Mouse (Mus musculus) midbrain, embryonic 12.5 days (tissue): Measurements from ENCODE around the gene Tie1. TPM values are rescaled to one million over a fixed set of nuclear protein-coding genes. Genes with fewer than 3 reads are reported as not detected.
"Not testable (repeated sequence)": the region's sequence is repeated elsewhere in the genome, so short reads cannot be mapped to it uniquely, and the experiment has no call there.

Source experiments
- ATAC-seq: fragments of 200-750 bp; cut with Nextera tagmentation; 2 replicates; pipeline ENCODE4 v1.8.0; 2017; ENCODE audit warnings: low read depth, moderate TSS enrichment, moderate library complexity; ENCODE audit not compliant: low FRiP score
- H3K27ac ChIP-seq: fragments of 300-500 bp; sonication (generic); replicated peaks from 2 replicates; pipeline ENCODE4 v1.5.1; 2016; ENCODE audit warnings: mild to moderate bottlenecking
- H3K27me3 ChIP-seq: fragments of 300-500 bp; sonication (generic); 2 replicates; pipeline ENCODE4 v1.6.1; 2016; ENCODE audit warnings: mild to moderate bottlenecking
- H3K36me3 ChIP-seq: fragments of 300-500 bp; sonication (generic); 2 replicates; pipeline ENCODE4 v1.6.1; 2016
- H3K4me1 ChIP-seq: fragments of 300-500 bp; sonication (generic); 2 replicates; pipeline ENCODE4 v1.6.1; 2016
- H3K4me2 ChIP-seq: fragments of 300-500 bp; sonication (generic); replicated peaks from 2 replicates; pipeline ENCODE4 v1.6.1; 2016; ENCODE audit warnings: mild to moderate bottlenecking, moderate library complexity
- H3K4me3 ChIP-seq: fragments of 300-500 bp; sonication (generic); 2 replicates; pipeline ENCODE4 v1.5.1; 2016; ENCODE audit warnings: mild to moderate bottlenecking
- H3K9ac ChIP-seq: fragments of 300-500 bp; sonication (generic); replicated peaks from 2 replicates; pipeline ENCODE4 v1.6.1; 2016; ENCODE audit warnings: mild to moderate bottlenecking, moderate library complexity
- H3K9me3 ChIP-seq: fragments of 300-500 bp; sonication (generic); 2 replicates; pipeline ENCODE4 v1.6.1; 2016; ENCODE audit warnings: mild to moderate bottlenecking
- whole genome bisulfite sequencing: fragments of 180-500 bp; shearing (Covaris S2); methylation state at CpG from one replicate; pipeline ENCODE4 v1.1.7; 2016; 5-methylcytosine and 5-hydroxymethylcytosine counted together
- polyA plus RNA-seq: library from polyadenylated mRNA; unstranded; fragments of >200 nt; fragmentation: Nextera tagmentation; extraction: Ambion mirVana; gene quantifications from 2 replicates; pipeline ENCODE4 v1.2.1, GENCODE M21; 2016

Gene Tie1
- polyA plus RNA-seq, 1 experiment from 2014 or later, result 21.0 TPM

DNA sequence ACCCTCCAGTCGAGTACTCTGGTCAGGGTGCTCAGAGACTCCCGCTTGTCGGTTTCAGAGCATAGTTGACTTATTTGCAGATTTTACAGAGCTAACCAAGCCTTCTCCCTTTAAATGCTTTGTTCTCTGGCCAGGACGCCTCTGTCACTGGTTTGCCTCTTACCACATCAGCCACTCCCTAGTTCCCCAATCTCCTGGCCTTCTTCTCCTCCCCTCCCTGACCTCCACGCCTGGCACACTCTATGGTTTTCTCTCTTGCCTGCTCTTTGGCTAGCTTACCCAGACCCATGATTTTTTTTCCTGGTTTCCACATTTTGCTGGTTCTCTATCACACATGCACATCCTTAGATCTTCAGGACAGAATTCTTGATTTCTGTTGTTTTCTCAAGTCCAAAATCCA lies 28.3 kb upstream of the Tie1 start:
- no peaks in the 10 kb centered on the region for H3K36me3 ChIP-seq
- H3K9ac ChIP-seq, result no peak overlapping the region
- ATAC-seq, result no peak
- peaks cover 12% of the 10 kb centered on the region; the same call in 1 of the 2 replicates for H3K27me3 ChIP-seq
- H3K4me3 ChIP-seq, result no peak overlapping the region
- H3K4me1 ChIP-seq, result peaks cover 13% of the 10 kb centered on the region
- no peaks in the 10 kb centered on the region for H3K9me3 ChIP-seq
- no peak overlapping the region for H3K27ac ChIP-seq
- no peak overlapping the region for H3K4me2 ChIP-seq
- WGBS, result 72% methylated on average over 5 of the region's 5 CpGs

GRCm38 (mm10) chr4:118517497-118518146 lies 27.8 kb upstream of the Tie1 start:
- H3K4me1 ChIP-seq, result peaks cover 13% of the 10 kb centered on the region
- H3K9ac ChIP-seq, result no peak overlapping the region; the same call in 1 of the 2 replicates
- peak; percentile 52; the same call in 1 of the 2 replicates for ATAC-seq
- H3K27me3 ChIP-seq, result peaks cover 12% of the 10 kb centered on the region; the same call in 1 of the 2 replicates
- H3K36me3 ChIP-seq, result no peaks in the 10 kb centered on the region
- H3K4me3 ChIP-seq, result no peak overlapping the region
- 36% methylated on average over 16 of the region's 16 CpGs for WGBS
- H3K4me2 ChIP-seq, result peak overlapping the region; percentile 21
- no peak overlapping the region for H3K27ac ChIP-seq
- H3K9me3 ChIP-seq, result no peaks in the 10 kb centered on the region

DNA sequence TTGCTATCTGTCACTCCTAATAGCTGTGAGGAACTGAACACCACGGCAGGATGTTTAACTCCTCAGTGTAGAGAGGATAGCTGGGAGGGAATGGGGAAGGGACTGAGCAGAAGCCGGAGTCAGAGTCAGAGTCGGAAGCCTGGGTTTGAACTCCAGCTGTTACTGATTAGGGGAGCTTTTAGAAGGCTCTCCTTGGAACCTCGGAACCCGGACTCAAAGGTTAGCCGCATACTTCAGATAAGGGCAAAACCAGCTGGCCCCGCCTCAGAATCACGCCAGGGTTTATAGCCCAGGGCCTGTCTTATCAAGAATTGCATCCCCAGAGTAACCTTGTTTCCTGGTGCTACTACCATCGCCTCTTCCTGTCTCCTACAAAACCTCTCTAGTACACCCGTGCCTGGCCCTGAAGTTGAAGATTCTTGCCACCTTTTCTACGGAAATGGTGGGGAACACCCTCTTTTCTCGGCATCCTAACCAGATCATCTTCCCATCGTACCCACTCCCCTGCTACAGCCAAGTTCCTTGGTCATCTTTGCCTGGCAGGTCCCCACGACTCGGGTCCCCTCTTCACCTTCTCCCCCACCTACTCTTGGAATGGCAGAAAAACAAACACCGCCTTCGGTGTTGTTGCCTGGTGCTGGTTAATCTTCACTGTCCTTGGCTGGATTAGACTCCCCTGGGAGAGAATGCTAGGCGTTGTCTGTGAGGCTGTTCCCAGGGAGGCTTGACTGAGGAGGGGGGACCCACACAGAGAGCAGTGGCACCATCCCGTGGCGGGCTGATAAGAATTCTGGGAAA lies 27.0 kb upstream of the Tie1 start:
- 32% methylated on average over 20 of the region's 20 CpGs for WGBS
- Histone ChIP-seq H3K27me3 (peaks cover 12% of the 10 kb centered on the region; the same call in 1 of the 2 replicates), H3K4me2 (peak overlapping the region; percentile 21), H3K4me1 (peaks cover 13% of the 10 kb centered on the region), H3K27ac (no peak overlapping the region), H3K4me3 (no peak overlapping the region), H3K9me3 (no peaks in the 10 kb centered on the region), H3K36me3 (no peaks in the 10 kb centered on the region), H3K9ac (no peak overlapping the region; the same call in 1 of the 2 replicates)
- peak; percentile 27; the same call in 1 of the 2 replicates for ATAC-seq

DNA sequence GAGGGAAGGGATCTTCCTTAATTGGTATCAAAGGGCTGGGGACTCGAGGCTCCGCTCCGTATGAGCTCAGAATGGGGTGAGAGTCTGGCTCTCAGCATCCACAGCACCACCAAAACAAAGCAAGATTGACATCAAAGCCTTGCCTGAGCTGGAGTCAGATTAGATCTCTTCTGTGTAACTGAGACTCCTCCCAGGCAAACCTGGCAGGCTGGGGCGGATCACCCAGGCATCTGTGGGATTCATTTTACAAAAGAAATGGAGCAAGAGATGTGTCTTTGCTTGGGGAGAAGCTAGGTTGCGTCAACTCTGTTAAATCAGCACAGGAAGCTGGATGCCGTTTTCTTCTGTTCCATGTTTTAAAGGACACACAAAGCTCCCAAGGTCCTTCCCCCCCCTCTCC lies 19.2 kb upstream of the Tie1 start:
- no peak overlapping the region for H3K4me2 ChIP-seq
- H3K27me3 ChIP-seq, result no peaks in the 10 kb centered on the region
- no peak overlapping the region for H3K27ac ChIP-seq
- no peak overlapping the region for H3K4me3 ChIP-seq
- peaks cover 9% of the 10 kb centered on the region for H3K4me1 ChIP-seq
- no peak overlapping the region for H3K9ac ChIP-seq
- 8% methylated on average over 6 of the region's 6 CpGs for WGBS
- no peaks in the 10 kb centered on the region for H3K9me3 ChIP-seq
- no peak for ATAC-seq
- no peaks in the 10 kb centered on the region for H3K36me3 ChIP-seq

DNA sequence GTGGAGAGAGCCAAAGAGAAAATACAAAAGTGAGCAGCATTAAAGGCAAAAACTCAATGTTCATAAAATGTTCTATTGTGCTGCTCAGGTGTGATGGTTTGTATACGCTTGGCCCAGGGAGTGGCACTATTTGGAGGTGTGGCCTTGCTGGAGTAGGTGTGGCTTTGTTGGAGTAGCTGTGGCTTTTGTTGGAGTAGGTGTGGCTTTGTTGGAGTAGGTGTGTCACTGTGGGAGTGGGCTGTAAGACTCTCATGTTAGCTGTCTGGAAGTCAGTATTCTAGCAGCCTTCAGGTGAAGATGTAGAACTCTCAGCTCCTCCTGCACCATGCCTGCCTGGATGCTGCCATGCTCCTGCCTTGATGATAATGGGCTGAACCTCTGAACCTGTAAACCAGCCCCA lies 17.3 kb upstream of the Tie1 start:
- ATAC-seq, H3K9me3 ChIP-seq, H3K27ac ChIP-seq, H3K27me3 ChIP-seq, H3K9ac ChIP-seq, H3K4me2 ChIP-seq, H3K36me3 ChIP-seq, H3K4me3 ChIP-seq, H3K4me1 ChIP-seq: not testable (repeated sequence)
- 83% methylated on average over 1 of the region's 1 CpGs for whole genome bisulfite sequencing

- no peak overlapping the region for H3K9ac ChIP-seq
- no peaks in the 10 kb centered on the region for H3K36me3 ChIP-seq
- WGBS, result 65% methylated on average over 3 of the region's 3 CpGs
- no peaks in the 10 kb centered on the region for H3K27me3 ChIP-seq
- H3K27ac ChIP-seq, result no peak overlapping the region
- H3K9me3 ChIP-seq, result no peaks in the 10 kb centered on the region
- no peak overlapping the region for H3K4me3 ChIP-seq
- no peak overlapping the region for H3K4me2 ChIP-seq
- ATAC-seq, result no peak
- peaks cover 4% of the 10 kb centered on the region; the same call in 1 of the 2 replicates for H3K4me1 ChIP-seq
These were observed 15.7 kb upstream of the Tie1 start for GRCm38 (mm10) chr4:118505551-118505950.

- no peak overlapping the region for H3K27ac ChIP-seq
- 71% methylated on average over 9 of the region's 9 CpGs for WGBS
- H3K9me3 ChIP-seq, result no peaks in the 10 kb centered on the region
- H3K4me2 ChIP-seq, result no peak overlapping the region
- H3K4me1 ChIP-seq, result no peaks in the 10 kb centered on the region
- no peak overlapping the region for H3K4me3 ChIP-seq
- no peaks in the 10 kb centered on the region for H3K36me3 ChIP-seq
- ATAC-seq, result no peak
- no peaks in the 10 kb centered on the region for H3K27me3 ChIP-seq
- H3K9ac ChIP-seq, result no peak overlapping the region
These were observed 10.9 kb upstream of the Tie1 start for GRCm38 (mm10) chr4:118500792-118501191.

DNA sequence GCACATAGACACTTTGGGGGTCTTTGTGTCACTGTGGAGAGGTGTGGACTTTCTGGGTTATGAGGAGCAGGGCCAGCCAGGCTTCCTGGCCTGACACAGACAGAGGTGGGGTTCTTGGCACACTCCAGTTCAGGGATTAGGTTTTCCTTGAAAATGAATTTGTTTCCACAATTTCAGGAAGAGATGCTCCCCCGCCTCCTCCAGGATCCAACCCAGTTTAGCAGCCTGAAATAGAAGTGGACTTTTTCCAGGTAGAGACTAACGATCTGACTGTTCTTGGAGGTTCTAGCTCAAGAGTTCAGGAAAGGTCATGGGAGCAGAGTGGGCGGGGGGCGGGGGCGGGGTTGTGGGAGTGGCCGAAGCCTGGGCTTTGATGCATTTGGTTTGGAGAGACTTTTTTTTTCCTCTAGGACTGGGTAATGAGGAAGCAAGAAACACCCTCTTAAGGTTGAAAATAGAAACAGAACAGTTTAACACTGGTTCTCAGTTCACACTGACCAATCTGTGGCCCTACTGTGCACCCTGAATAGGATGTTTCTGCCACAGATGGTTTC lies 10.4 kb upstream of the Tie1 start:
- no peaks in the 10 kb centered on the region for H3K4me1 ChIP-seq
- 63% methylated on average over 6 of the region's 6 CpGs for WGBS
- H3K4me3 ChIP-seq, result no peak overlapping the region
- H3K4me2 ChIP-seq, result no peak overlapping the region
- H3K27me3 ChIP-seq, result no peaks in the 10 kb centered on the region
- H3K9me3 ChIP-seq, result no peaks in the 10 kb centered on the region
- H3K27ac ChIP-seq, result no peak overlapping the region
- H3K9ac ChIP-seq, result no peak overlapping the region
- ATAC-seq, result no peak
- H3K36me3 ChIP-seq, result no peaks in the 10 kb centered on the region

DNA sequence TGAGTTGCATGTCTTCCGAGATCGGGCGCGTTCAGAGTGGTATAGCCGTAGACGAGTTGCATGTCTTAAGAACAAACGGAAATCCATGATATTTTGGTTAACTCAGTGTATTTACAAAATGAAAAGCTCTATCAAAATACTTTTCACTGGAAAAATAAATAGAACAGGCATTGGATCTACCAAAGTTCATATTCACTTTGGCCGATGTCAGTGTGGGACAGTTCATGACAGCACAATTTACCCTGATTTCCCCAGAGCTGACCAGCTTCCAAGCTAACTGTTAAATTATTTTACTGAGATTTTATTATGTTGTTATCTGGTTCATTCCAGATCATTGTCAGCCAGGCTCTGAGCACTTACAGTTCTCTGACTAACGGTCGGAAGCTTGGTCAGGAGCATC lies 600 bp upstream of the Tie1 start:
- Histone ChIP-seq H3K9me3 (no peaks in the 10 kb centered on the region), H3K27me3 (no peaks in the 10 kb centered on the region), H3K9ac (no peak overlapping the region), H3K4me2 (no peak overlapping the region), H3K4me1 (no peaks in the 10 kb centered on the region), H3K27ac (no peak overlapping the region), H3K36me3 (no peaks in the 10 kb centered on the region), H3K4me3 (no peak overlapping the region)
- no peak for ATAC-seq
- WGBS, result 93% methylated on average over 10 of the region's 10 CpGs

- Histone ChIP-seq H3K9me3 (no peaks in the 10 kb centered on the region), H3K36me3 (no peaks in the 10 kb centered on the region), H3K9ac (no peak overlapping the region), H3K4me3 (no peak overlapping the region), H3K27me3 (no peaks in the 10 kb centered on the region; the same call in 1 of the 2 replicates), H3K27ac (no peak overlapping the region; the same call in 1 of the 2 replicates), H3K4me2 (no peak overlapping the region), H3K4me1 (peaks cover 12% of the 10 kb centered on the region)
- 45% methylated on average over 15 of the region's 15 CpGs for WGBS
- no peak for ATAC-seq
These were observed 12.9 kb downstream of the Tie1 start for GRCm38 (mm10) chr4:118476773-118477530.

GRCm38 (mm10) chr4:118472687-118473086 lies 17.2 kb downstream of the Tie1 start:
- no peak overlapping the region for H3K9ac ChIP-seq
- H3K27me3 ChIP-seq, result no peaks in the 10 kb centered on the region; the same call in 1 of the 2 replicates
- 92% methylated on average over 11 of the region's 11 CpGs for WGBS
- no peak overlapping the region for H3K4me2 ChIP-seq
- H3K9me3 ChIP-seq, result no peaks in the 10 kb centered on the region; the same call in 1 of the 2 replicates
- H3K4me3 ChIP-seq, result no peak overlapping the region
- no peak overlapping the region for H3K27ac ChIP-seq
- H3K36me3 ChIP-seq, result no peaks in the 10 kb centered on the region
- H3K4me1 ChIP-seq, result peaks cover 11% of the 10 kb centered on the region
- no peak for ATAC-seq
